Mouse (Mus musculus): ENCODE results near the gene Anapc13. TPM values are rescaled to one million over a fixed set of nuclear protein-coding genes. Genes with fewer than 3 reads are reported as not detected.
A peak's percentile ranks its signal among the peaks of the same experiment; 100 is the strongest.

The Anapc13 gene
- total RNA-seq, 2 experiments from 2014 or later = 186 to 195 TPM

- intact Hi-C loops (cut with DNase I) = no loop called here
- no peak for DNase-seq
Measured at GRCm38 (mm10) chr9:102627442-102627841, 1.3 kb downstream of the Anapc13 start.

DNA sequence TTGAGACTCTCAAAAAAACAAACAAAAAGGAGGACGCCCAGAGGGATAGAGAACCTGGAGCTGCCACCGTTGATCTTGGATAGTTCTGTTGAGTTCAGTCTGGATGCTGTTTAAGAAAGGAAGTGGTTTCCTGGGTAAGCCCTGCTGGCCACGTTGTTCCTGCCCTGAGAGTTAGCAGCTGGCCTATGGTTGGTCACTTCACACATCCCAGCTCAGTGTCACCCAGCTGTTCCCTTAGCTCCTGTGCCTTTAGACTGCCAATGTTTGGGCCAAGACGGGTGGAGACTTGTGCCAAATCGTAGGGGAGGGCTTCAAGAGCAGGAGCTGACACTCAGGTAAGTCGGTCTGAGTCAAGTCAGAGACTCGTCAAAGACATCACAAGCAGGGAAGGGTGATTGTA lies 3.0 kb downstream of the Anapc13 start:
- intact Hi-C loops (cut with DNase I) = no loop called here
- no peak for DNase-seq

DNA sequence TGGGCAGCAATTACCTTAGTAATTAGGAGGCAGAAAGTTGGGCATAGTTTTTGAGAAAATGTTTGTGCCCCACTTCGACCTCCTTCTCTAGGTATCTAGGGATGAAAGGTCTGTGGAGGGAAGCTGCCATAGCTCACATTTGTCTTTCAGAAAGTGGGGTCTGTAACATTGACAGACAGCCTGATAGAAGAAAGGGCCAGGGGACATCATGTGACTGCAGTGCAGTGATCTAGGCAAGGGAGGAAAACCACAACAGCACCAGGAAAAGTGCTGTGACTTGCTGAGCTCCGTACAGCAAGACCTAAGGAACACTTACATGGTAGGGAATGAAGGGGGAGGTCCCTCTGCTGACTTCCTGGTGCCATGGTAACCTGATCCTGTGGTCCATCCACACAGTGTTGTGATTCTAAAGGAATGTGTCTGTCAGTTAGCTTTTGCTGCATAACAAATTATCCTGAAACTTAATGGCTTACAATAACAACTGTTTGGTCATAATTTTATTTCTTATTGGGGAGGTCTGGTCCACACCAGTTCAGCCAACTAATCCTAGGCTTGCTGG lies 5.6 kb downstream of the Anapc13 start:
- DNase-seq = no peak
- intact Hi-C loops (cut with DNase I) = no loop called here

- intact Hi-C loops (cut with DNase I) = no loop called here
- no peak for DNase-seq
Measured at GRCm38 (mm10) chr9:102632173-102632572, 6.1 kb downstream of the Anapc13 start.

GRCm38 (mm10) chr9:102632923-102633537 lies 6.9 kb downstream of the Anapc13 start:
- DNase-seq = peak in 1 of 2 experiments; percentile 37
- intact Hi-C loops (cut with DNase I) = no loop called here

DNA sequence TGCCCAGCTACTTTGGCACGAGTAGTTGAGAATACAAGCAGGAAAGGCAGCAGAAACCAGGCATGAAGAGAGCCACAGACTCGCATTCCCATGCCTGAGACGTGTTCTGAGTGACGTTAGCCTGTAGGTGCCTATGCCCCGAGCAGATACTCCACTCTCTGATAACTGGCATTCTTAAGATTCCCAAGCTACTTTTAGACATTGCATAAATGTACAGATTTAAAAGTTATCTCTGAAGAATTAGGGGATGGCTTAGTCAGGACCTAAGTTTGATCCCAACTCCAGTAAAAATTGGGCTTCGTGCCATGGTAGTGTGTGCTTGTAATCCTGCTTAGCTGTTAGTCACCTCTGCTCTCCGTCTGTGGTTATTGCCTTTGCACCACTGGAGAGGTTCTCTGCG lies 8.4 kb downstream of the Anapc13 start:
- intact Hi-C loops (cut with DNase I) = no loop called here
- no peak for DNase-seq

DNA sequence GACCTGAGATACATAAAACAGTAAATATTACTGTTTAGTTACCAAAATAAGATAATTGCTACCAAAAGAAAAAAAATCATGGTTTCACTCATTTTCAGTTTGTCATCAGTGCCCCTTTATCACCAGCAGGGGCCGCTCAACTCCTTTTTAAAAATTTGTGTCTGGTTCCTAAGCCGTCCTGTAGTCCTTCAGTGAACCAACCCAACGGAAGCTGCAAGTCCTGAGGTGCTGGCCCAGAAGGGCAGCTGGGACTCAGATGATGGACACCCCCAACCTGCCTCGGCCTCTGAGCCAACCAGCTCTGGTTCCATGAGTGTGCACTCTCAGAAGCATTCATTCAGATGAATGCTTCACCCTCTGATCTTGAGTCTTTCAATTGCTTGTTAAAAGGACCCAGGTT lies 10.5 kb downstream of the Anapc13 start:
- intact Hi-C loops (cut with DNase I) = loop anchor here (1.0 to 2.0 kb wide), 2 partner anchors 148 to 228 kb away; no protein-coding TSS in a partner anchor
- DNase-seq = peak; percentile 35 to 50

DNA sequence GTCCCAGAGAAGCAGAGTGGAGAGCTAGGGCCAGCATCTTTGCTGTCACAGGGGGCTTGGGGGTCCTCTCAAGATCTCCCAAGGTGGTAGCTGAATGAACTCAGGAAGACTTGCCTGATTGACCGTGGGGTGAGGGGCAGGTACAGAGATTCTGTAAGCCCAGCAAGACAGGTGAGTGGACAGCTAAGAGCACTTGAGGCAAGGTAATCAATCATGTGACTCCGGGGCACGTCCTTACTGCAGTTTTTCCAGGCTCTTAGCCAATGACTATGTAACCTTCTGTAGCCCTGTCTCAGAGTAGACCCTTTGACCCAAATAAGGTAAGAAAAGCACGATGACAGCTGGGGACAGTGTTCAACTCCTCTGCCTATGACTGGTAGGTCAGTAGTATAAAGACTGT lies 11.0 kb downstream of the Anapc13 start:
- DNase-seq = no peak
- intact Hi-C loops (cut with DNase I) = loop anchor here (2.0 kb wide), 1 partner anchor 228 kb away; no protein-coding TSS in a partner anchor

- intact Hi-C loops (cut with DNase I) = loop anchor here (2.0 kb wide), 1 partner anchor 76 kb away; no protein-coding TSS in a partner anchor
- no peak for DNase-seq
Measured at GRCm38 (mm10) chr9:102638963-102639362, 12.9 kb downstream of the Anapc13 start.

- intact Hi-C loops (cut with DNase I) = loop anchor here (2.0 kb wide), 1 partner anchor 75 kb away; no protein-coding TSS in a partner anchor
- no peak for DNase-seq
Measured at GRCm38 (mm10) chr9:102639510-102639909, 13.4 kb downstream of the Anapc13 start.

GRCm38 (mm10) chr9:102641531-102641930 lies 15.4 kb downstream of the Anapc13 start:
- DNase-seq = no peak
- intact Hi-C loops (cut with DNase I) = no loop called here

GRCm38 (mm10) chr9:102643071-102643485 lies 17.0 kb downstream of the Anapc13 start:
- intact Hi-C loops (cut with DNase I) = no loop called here
- peak in 1 of 2 experiments; percentile 33 for DNase-seq

DNA sequence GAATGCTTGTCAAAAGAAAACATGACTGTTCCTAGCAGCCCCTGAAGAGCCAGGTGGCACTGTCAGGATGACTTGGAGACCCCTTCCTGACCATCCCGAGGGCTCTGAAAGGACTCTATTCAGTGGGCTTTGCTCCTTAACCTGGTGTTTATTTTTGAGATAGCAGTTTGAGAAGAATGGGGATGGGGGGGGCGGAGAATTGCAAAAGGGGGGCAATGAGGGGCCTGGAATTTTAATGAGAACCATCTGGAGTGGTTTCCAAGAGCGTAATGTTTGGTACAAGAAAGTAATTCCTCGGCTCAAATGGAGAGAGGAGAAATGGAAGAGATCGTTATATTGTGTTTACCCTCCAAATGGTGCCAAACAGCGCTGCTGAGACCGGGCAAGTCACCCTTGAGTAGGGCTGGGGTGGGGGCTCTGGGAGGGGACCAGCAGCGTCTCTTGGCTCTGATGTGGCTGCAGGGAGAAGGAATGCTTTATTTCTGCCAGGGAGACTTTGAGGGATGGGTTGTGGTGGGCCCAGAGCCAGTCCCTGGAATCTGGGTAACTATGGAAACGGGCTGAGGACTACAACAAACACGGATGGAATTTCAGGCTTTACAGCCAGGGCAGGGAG lies 17.5 kb downstream of the Anapc13 start:
- intact Hi-C loops (cut with DNase I) = no loop called here
- peak; percentile 76 to 78 for DNase-seq

DNA sequence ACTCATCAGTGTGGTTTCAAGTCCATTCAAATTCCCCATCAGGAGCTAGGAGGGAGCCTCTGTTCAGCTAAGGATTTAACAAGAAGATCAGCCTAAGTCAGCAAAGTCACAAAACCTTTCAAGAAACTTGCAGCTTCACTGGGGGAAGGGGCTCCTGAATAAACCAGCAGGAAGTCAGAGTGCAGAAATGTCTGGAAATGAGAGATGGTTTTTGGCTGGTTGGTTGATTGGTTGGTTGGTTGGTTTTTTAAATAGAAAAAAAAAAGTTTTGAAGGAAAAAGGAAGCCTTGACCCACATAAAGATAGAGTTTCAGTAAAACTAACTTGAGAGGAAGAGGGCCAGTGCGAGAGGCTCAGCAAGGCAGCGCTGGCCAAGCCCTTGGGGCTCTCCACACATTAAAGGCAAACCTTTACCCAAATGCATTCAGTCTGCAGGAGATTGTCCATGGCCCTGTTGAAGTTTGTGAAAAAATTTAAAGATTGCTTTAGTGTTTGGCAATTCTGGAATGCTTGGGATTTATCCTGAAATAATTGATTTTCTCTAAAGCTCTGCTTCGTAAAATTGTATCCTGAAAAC lies 19.1 kb downstream of the Anapc13 start:
- DNase-seq = no peak
- intact Hi-C loops (cut with DNase I) = no loop called here

DNA sequence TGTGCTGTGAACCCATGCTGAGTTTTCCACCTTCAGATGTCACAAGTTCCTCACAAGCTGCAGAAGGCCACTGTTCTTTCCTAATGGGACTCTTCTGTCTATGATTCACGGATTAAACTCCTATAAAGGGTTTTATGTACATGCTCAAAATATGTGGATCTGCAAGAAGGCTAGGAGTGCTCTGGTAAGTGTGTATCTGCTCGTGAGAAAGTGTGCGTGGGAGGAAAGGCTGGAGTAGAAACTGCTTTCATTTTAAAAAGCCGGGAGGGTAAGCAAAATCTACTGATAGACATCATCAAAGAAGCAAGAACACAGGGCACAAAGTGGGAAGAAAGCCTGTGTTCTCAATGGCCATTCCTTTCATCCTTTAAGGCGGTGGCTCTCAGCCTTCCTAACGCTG lies 20.9 kb downstream of the Anapc13 start:
- intact Hi-C loops (cut with DNase I) = no loop called here
- no peak for DNase-seq

GRCm38 (mm10) chr9:102649917-102650527 lies 23.9 kb downstream of the Anapc13 start:
- no peak for DNase-seq
- intact Hi-C loops (cut with DNase I) = no loop called here

- peak; percentile 50 to 62 for DNase-seq
- intact Hi-C loops (cut with DNase I) = no loop called here
Measured at GRCm38 (mm10) chr9:102650637-102651036, 24.5 kb downstream of the Anapc13 start.

DNA sequence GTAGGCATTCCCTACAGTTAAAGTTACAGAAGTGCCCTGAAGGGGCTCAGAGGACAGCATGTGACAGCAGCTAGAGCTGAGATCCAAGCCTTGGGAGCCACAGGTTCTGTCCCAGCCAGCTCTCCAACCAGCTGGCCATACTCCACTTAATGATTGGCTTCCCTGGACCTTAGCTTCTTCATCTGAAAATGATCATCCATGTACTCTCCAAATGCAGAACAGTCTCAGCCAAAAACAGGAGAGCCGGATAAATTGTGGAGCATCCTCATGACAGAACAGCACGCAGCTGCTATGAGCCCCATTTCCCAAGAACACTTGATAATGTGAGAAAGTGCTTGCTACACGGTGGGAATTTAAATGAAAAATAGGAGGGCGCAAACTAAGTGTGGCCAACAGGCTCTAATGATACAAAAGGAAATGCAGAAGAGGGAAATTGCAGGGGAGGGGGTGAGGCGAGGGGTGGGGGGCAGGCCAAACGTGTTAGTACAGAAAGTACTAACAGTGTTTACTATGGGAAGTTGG lies 25.2 kb downstream of the Anapc13 start:
- peak in 1 of 2 experiments; percentile 22 for DNase-seq
- intact Hi-C loops (cut with DNase I) = no loop called here

GRCm38 (mm10) chr9:102656355-102657095 lies 30.4 kb downstream of the Anapc13 start:
- intact Hi-C loops (cut with DNase I) = loop anchor here (5.0 kb wide), 1 partner anchor 41 kb away; no protein-coding TSS in a partner anchor

DNA sequence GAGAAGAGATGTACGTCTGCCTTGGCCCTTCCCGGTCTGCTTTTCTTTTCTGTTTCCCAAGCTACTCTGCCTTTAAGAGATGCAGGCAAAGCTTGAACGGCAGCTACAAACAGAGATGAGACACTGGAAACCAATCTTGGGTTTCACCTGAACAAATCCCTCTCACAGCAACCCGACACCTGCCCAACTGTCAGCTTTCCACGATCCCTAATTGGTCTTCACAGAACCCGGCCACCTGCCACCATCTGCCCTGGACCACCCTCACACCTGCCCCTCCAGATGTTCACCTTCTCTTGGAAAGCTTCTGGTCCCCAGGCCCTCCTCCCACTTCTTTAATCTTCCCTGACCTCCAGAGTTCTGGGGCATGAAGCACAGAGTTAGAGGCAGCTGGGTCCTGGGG lies 42.0 kb downstream of the Anapc13 start:
- intact Hi-C loops (cut with DNase I) = no loop called here
- DNase-seq = no peak

More at GRCm38 (mm10) chr9:102656355-102657095, 30.4 kb downstream of the Anapc13 start:
- no peak for DNase-seq

Data from gastrocnemius, postnatal 36 days (tissue).